Mouse (Mus musculus) heart, embryonic 13.5 days (tissue): ENCODE measurements around the gene Gm28305. TPM values are rescaled to one million over a fixed set of nuclear protein-coding genes. Genes with fewer than 3 reads are reported as not detected.

Source experiments
- ATAC-seq: fragments of 200-750 bp; cut with Nextera tagmentation; 2 replicates; pipeline ENCODE4 v1.8.0; 2017; ENCODE audit warnings: moderate TSS enrichment; ENCODE audit not compliant: insufficient number of reproducible peaks, low FRiP score, low TSS enrichment; ENCODE audit errors: extremely low read depth
- H3K27ac ChIP-seq: fragments of 300-500 bp; sonication (generic); replicated peaks from 2 replicates; pipeline ENCODE4 v1.5.1; 2015; ENCODE audit warnings: moderate library complexity, mild to moderate bottlenecking, inconsistent platforms
- H3K27me3 ChIP-seq: fragments of 300-500 bp; sonication (generic); replicated peaks from 2 replicates; pipeline ENCODE4 v1.6.1; 2015; ENCODE audit warnings: mild to moderate bottlenecking, inconsistent platforms
- H3K36me3 ChIP-seq: fragments of 300-500 bp; sonication (generic); 2 replicates; pipeline ENCODE4 v1.6.1; 2015; ENCODE audit warnings: mild to moderate bottlenecking, inconsistent platforms
- H3K4me1 ChIP-seq: fragments of 300-500 bp; sonication (generic); 2 replicates; pipeline ENCODE4 v1.6.1; 2015; ENCODE audit warnings: inconsistent platforms
- H3K4me2 ChIP-seq: fragments of 300-500 bp; sonication (generic); 2 replicates; pipeline ENCODE4 v1.6.1; 2015; ENCODE audit warnings: inconsistent platforms, mild to moderate bottlenecking, moderate library complexity
- H3K4me3 ChIP-seq: fragments of 300-500 bp; sonication (generic); 2 replicates; pipeline ENCODE4 v1.5.1; 2015; ENCODE audit warnings: moderate library complexity, mild to moderate bottlenecking, inconsistent platforms
- H3K9ac ChIP-seq: fragments of 300-500 bp; sonication (generic); 2 replicates; pipeline ENCODE4 v1.6.1; 2015; ENCODE audit warnings: inconsistent platforms, mild to moderate bottlenecking, moderate library complexity
- H3K9me3 ChIP-seq: fragments of 300-500 bp; sonication (generic); 2 replicates; pipeline ENCODE4 v1.6.1; 2016; ENCODE audit warnings: inconsistent platforms
- WGBS: fragments of 180-500 bp; shearing (Covaris S2); methylation state at CpG from one replicate; pipeline ENCODE4 v1.1.7; 2015; ENCODE audit warnings: mixed read lengths; 5-methylcytosine and 5-hydroxymethylcytosine counted together
- polyA plus RNA-seq: library from polyadenylated mRNA; unstranded; fragments of >200 nt; fragmentation: Nextera tagmentation; extraction: Ambion mirVana; gene quantifications from 2 replicates; pipeline ENCODE4 v1.2.1, GENCODE M21; 2015

Gm28305 gene
- polyA plus RNA-seq, 1 experiment from 2014 or later = not detected

- no peak for ATAC-seq
- no peaks in the 10 kb centered on the region for H3K27me3 ChIP-seq
- 39% methylated on average over 3 of the region's 3 CpGs for WGBS
- H3K4me2 ChIP-seq = 0 out of 2 replicates have a peak overlapping the region, but pooled peaks have one; percentile 27
- no peaks in the 10 kb centered on the region for H3K9me3 ChIP-seq
- no peak overlapping the region for H3K27ac ChIP-seq
- no peaks in the 10 kb centered on the region; the same call in 1 of the 2 replicates for H3K36me3 ChIP-seq
- peaks cover 17% of the 10 kb centered on the region for H3K4me1 ChIP-seq
- H3K4me3 ChIP-seq = no peak overlapping the region
- no peak overlapping the region for H3K9ac ChIP-seq
These were observed 61.0 kb downstream of the Gm28305 start for GRCm38 (mm10) chr9:104101458-104101857.

GRCm38 (mm10) chr9:104102301-104102700, 61.8 kb downstream of the Gm28305 start:
- peak overlapping the region; percentile 27 for H3K4me2 ChIP-seq
- peaks cover 17% of the 10 kb centered on the region for H3K4me1 ChIP-seq
- H3K9ac ChIP-seq = no peak overlapping the region
- H3K36me3 ChIP-seq = no peaks in the 10 kb centered on the region; the same call in 1 of the 2 replicates
- H3K27me3 ChIP-seq = no peaks in the 10 kb centered on the region
- peak overlapping the region; percentile 13; the same call in 1 of the 2 replicates for H3K27ac ChIP-seq
- H3K4me3 ChIP-seq = no peak overlapping the region
- WGBS = 19% methylated on average over 6 of the region's 6 CpGs
- no peaks in the 10 kb centered on the region for H3K9me3 ChIP-seq
- ATAC-seq = no peak

GRCm38 (mm10) chr9:104102901-104103300, 62.4 kb downstream of the Gm28305 start:
- WGBS = 67% methylated on average over 2 of the region's 2 CpGs
- no peak overlapping the region for H3K4me2 ChIP-seq
- H3K27me3 ChIP-seq = no peaks in the 10 kb centered on the region
- no peak overlapping the region for H3K9ac ChIP-seq
- H3K4me1 ChIP-seq = peaks cover 17% of the 10 kb centered on the region
- no peaks in the 10 kb centered on the region for H3K9me3 ChIP-seq
- H3K4me3 ChIP-seq = no peak overlapping the region
- H3K36me3 ChIP-seq = no peaks in the 10 kb centered on the region; the same call in 1 of the 2 replicates
- no peak overlapping the region for H3K27ac ChIP-seq
- ATAC-seq = no peak

- no peak overlapping the region for H3K27ac ChIP-seq
- H3K4me1 ChIP-seq = peaks cover 23% of the 10 kb centered on the region
- ATAC-seq = no peak
- no peak overlapping the region for H3K9ac ChIP-seq
- no peaks in the 10 kb centered on the region for H3K36me3 ChIP-seq
- H3K4me2 ChIP-seq = no peak overlapping the region
- H3K27me3 ChIP-seq = no peaks in the 10 kb centered on the region
- no peaks in the 10 kb centered on the region for H3K9me3 ChIP-seq
- WGBS = 80% methylated on average over 2 of the region's 2 CpGs
- H3K4me3 ChIP-seq = no peak overlapping the region
These were observed 64.5 kb downstream of the Gm28305 start for GRCm38 (mm10) chr9:104104986-104105385.

- ATAC-seq = no peak
- no peak overlapping the region for H3K4me3 ChIP-seq
- no peaks in the 10 kb centered on the region for H3K9me3 ChIP-seq
- peaks cover 4% of the 10 kb centered on the region; the same call in 1 of the 2 replicates for H3K36me3 ChIP-seq
- H3K9ac ChIP-seq = no peak overlapping the region
- no peak overlapping the region for H3K4me2 ChIP-seq
- WGBS = 61% methylated on average over 9 of the region's 9 CpGs
- peak overlapping the region; percentile 13; the same call in 1 of the 2 replicates for H3K27ac ChIP-seq
- peaks cover 12% of the 10 kb centered on the region for H3K4me1 ChIP-seq
- H3K27me3 ChIP-seq = no peaks in the 10 kb centered on the region
These were observed 66.5 kb downstream of the Gm28305 start for GRCm38 (mm10) chr9:104106930-104107329.

GRCm38 (mm10) chr9:104107482-104107881, 67.0 kb downstream of the Gm28305 start:
- Histone ChIP-seq H3K27me3 (no peaks in the 10 kb centered on the region), H3K9me3 (no peaks in the 10 kb centered on the region), H3K4me3 (no peak overlapping the region), H3K36me3 (peaks cover 5% of the 10 kb centered on the region; the same call in 1 of the 2 replicates), H3K4me1 (peaks cover 6% of the 10 kb centered on the region; the same call in 1 of the 2 replicates), H3K9ac (no peak overlapping the region), H3K4me2 (no peak overlapping the region), H3K27ac (peak overlapping the region; percentile 13; the same call in 1 of the 2 replicates)
- ATAC-seq = no peak
- WGBS = 21% methylated on average over 6 of the region's 6 CpGs

GRCm38 (mm10) chr9:104108571-104109143, 68.2 kb downstream of the Gm28305 start:
- Histone ChIP-seq H3K27me3 (no peaks in the 10 kb centered on the region), H3K4me3 (no peak overlapping the region), H3K9me3 (no peaks in the 10 kb centered on the region), H3K27ac (peak overlapping the region; percentile 61), H3K36me3 (peaks cover 5% of the 10 kb centered on the region; the same call in 1 of the 2 replicates), H3K4me2 (no peak overlapping the region), H3K4me1 (peaks cover 6% of the 10 kb centered on the region; the same call in 1 of the 2 replicates), H3K9ac (no peak overlapping the region)
- WGBS = 48% methylated on average over 2 of the region's 2 CpGs
- ATAC-seq = no peak

GRCm38 (mm10) chr9:104109151-104109550, 68.7 kb downstream of the Gm28305 start:
- Histone ChIP-seq H3K4me1 (peaks cover 6% of the 10 kb centered on the region; the same call in 1 of the 2 replicates), H3K27me3 (no peaks in the 10 kb centered on the region), H3K4me2 (no peak overlapping the region), H3K36me3 (peaks cover 6% of the 10 kb centered on the region; the same call in 1 of the 2 replicates), H3K9ac (no peak overlapping the region), H3K27ac (peak overlapping the region; percentile 61), H3K9me3 (no peaks in the 10 kb centered on the region), H3K4me3 (no peak overlapping the region)
- no peak for ATAC-seq
- 81% methylated on average over 5 of the region's 5 CpGs for WGBS

GRCm38 (mm10) chr9:104123101-104123500, 82.6 kb downstream of the Gm28305 start:
- Histone ChIP-seq H3K9ac (no peak overlapping the region), H3K9me3 (no peaks in the 10 kb centered on the region), H3K4me1 (peaks cover 9% of the 10 kb centered on the region; the same call in 1 of the 2 replicates), H3K27me3 (no peaks in the 10 kb centered on the region), H3K4me2 (no peak overlapping the region), H3K27ac (no peak overlapping the region), H3K4me3 (no peak overlapping the region), H3K36me3 (no peaks in the 10 kb centered on the region)
- no peak for ATAC-seq
- 74% methylated on average over 5 of the region's 5 CpGs for WGBS

- 46% methylated on average over 5 of the region's 5 CpGs for WGBS
These were observed 83.2 kb downstream of the Gm28305 start for GRCm38 (mm10) chr9:104123622-104124021.

More at GRCm38 (mm10) chr9:104123622-104124021, 83.2 kb downstream of the Gm28305 start:
- H3K4me1 ChIP-seq = peaks cover 9% of the 10 kb centered on the region; the same call in 1 of the 2 replicates
- no peak overlapping the region for H3K4me3 ChIP-seq
- H3K9me3 ChIP-seq = no peaks in the 10 kb centered on the region
- no peak overlapping the region for H3K4me2 ChIP-seq
- no peak for ATAC-seq
- no peaks in the 10 kb centered on the region for H3K27me3 ChIP-seq
- no peak overlapping the region for H3K27ac ChIP-seq
- H3K36me3 ChIP-seq = no peaks in the 10 kb centered on the region
- no peak overlapping the region for H3K9ac ChIP-seq
